Mouse (Mus musculus): ENCODE measurements around the gene Mmachc. TPM values are rescaled to one million over a fixed set of nuclear protein-coding genes. Genes with fewer than 3 reads are reported as not detected.
A peak's percentile ranks its signal among the peaks of the same experiment; 100 is the strongest.

Gene Mmachc
- total and polyA plus RNA-seq, 2 experiments from 2014 or later: 16.8 to 24.3 TPM

- peak; percentile 61; the same call in 1 of the 2 replicates for ATAC-seq (ENCODE audit: low FRiP score)
These were observed 11.2 kb upstream of the Mmachc start for GRCm38 (mm10) chr4:116719396-116719795.

GRCm38 (mm10) chr4:116712536-116712935 lies 4.3 kb upstream of the Mmachc start:
- no peak for TF ChIP-seq CTCF (IDR thresholded peaks at IDR 0.05)
- no peaks in the 10 kb centered on the region for H3K27me3 ChIP-seq (ENCODE audit: insufficient read depth, low read length)
- WGBS: 85% methylated on average over 1 of the region's 1 CpGs
- ATAC-seq (ENCODE audit: low FRiP score) (no peak), DNase-seq (ENCODE audit: low spot score) (no peak)
- no peak overlapping the region for H3K9ac ChIP-seq (replicated peaks; ENCODE audit: low read length, poor library complexity, severe bottlenecking)
- H3K27ac ChIP-seq (ENCODE audit: low read depth, low read length): no peak overlapping the region
- H3K4me2 ChIP-seq (ENCODE audit: low read depth, low read length, poor library complexity, severe bottlenecking): no peak overlapping the region
- H3K4me3 ChIP-seq (ENCODE audit: low read depth, low read length): no peak overlapping the region
- no peaks in the 10 kb centered on the region for H3K9me3 ChIP-seq (ENCODE audit: low read length)
- no peaks in the 10 kb centered on the region for H3K36me3 ChIP-seq (ENCODE audit: insufficient read depth, low read length)
- H3K4me1 ChIP-seq (ENCODE audit: insufficient read depth, low read length): no peaks in the 10 kb centered on the region

More at GRCm38 (mm10) chr4:116719396-116719795, 11.2 kb upstream of the Mmachc start:
- Histone ChIP-seq H3K36me3 (ENCODE audit: insufficient read depth, low read length) (no peaks in the 10 kb centered on the region), H3K4me3 (ENCODE audit: low read depth, low read length) (no peak overlapping the region), H3K27ac (ENCODE audit: low read depth, low read length) (no peak overlapping the region), H3K4me2 (ENCODE audit: low read depth, low read length, poor library complexity, severe bottlenecking) (no peak overlapping the region), H3K9ac (replicated peaks; ENCODE audit: low read length, poor library complexity, severe bottlenecking) (no peak overlapping the region), H3K4me1 (ENCODE audit: insufficient read depth, low read length) (no peaks in the 10 kb centered on the region), H3K27me3 (ENCODE audit: insufficient read depth, low read length) (no peaks in the 10 kb centered on the region), H3K9me3 (ENCODE audit: low read length) (no peaks in the 10 kb centered on the region)
- WGBS: 15% methylated on average over 3 of the region's 3 CpGs
- peak; percentile 95 for DNase-seq (ENCODE audit: low spot score)
- TF ChIP-seq CTCF (IDR thresholded peaks at IDR 0.05): peak; percentile 87

- H3K4me2 ChIP-seq (ENCODE audit: low read depth, low read length, poor library complexity, severe bottlenecking): no peak overlapping the region
- no peaks in the 10 kb centered on the region for H3K4me1 ChIP-seq (ENCODE audit: insufficient read depth, low read length)
- no peak overlapping the region for H3K9ac ChIP-seq (replicated peaks; ENCODE audit: low read length, poor library complexity, severe bottlenecking)
- no peak overlapping the region for H3K27ac ChIP-seq (ENCODE audit: low read depth, low read length)
- 91% methylated on average over 2 of the region's 2 CpGs for WGBS
- no peak for DNase-seq (ENCODE audit: low spot score)
- no peaks in the 10 kb centered on the region for H3K36me3 ChIP-seq (ENCODE audit: insufficient read depth, low read length)
- H3K27me3 ChIP-seq (ENCODE audit: insufficient read depth, low read length): no peaks in the 10 kb centered on the region
- H3K9me3 ChIP-seq (ENCODE audit: low read length): no peaks in the 10 kb centered on the region
- ATAC-seq (ENCODE audit: low FRiP score): no peak
- no peak overlapping the region for H3K4me3 ChIP-seq (ENCODE audit: low read depth, low read length)
- TF ChIP-seq CTCF (IDR thresholded peaks at IDR 0.05): no peak
These were observed 1.9 kb upstream of the Mmachc start for GRCm38 (mm10) chr4:116710154-116710553.

GRCm38 (mm10) chr4:116708791-116709390 lies 685 bp upstream of the Mmachc start:
- H3K4me1 ChIP-seq (ENCODE audit: insufficient read depth, low read length): no peaks in the 10 kb centered on the region
- no peak for TF ChIP-seq CTCF (IDR thresholded peaks at IDR 0.05)
- peak overlapping the region; percentile 46 for H3K9ac ChIP-seq (replicated peaks; ENCODE audit: low read length, poor library complexity, severe bottlenecking)
- DNase-seq (ENCODE audit: low spot score) (no peak), ATAC-seq (ENCODE audit: low FRiP score) (peak; percentile 24)
- no peaks in the 10 kb centered on the region for H3K9me3 ChIP-seq (ENCODE audit: low read length)
- peak overlapping the region; percentile 78 for H3K4me2 ChIP-seq (ENCODE audit: low read depth, low read length, poor library complexity, severe bottlenecking)
- no peak overlapping the region for H3K27ac ChIP-seq (ENCODE audit: low read depth, low read length)
- 6% methylated on average over 9 of the region's 9 CpGs for WGBS
- H3K36me3 ChIP-seq (ENCODE audit: insufficient read depth, low read length): no peaks in the 10 kb centered on the region
- H3K27me3 ChIP-seq (ENCODE audit: insufficient read depth, low read length): no peaks in the 10 kb centered on the region
- peak overlapping the region; percentile 36 for H3K4me3 ChIP-seq (ENCODE audit: low read depth, low read length)

- Histone ChIP-seq H3K4me2 (ENCODE audit: low read depth, low read length, poor library complexity, severe bottlenecking) (peak overlapping the region; percentile 55), H3K27ac (ENCODE audit: low read depth, low read length) (peak overlapping the region; percentile 53), H3K9ac (replicated peaks; ENCODE audit: low read length, poor library complexity, severe bottlenecking) (peak overlapping the region; percentile 42), H3K27me3 (ENCODE audit: insufficient read depth, low read length) (no peaks in the 10 kb centered on the region), H3K36me3 (ENCODE audit: insufficient read depth, low read length) (no peaks in the 10 kb centered on the region), H3K4me3 (ENCODE audit: low read depth, low read length) (peak overlapping the region; percentile 36), H3K9me3 (ENCODE audit: low read length) (no peaks in the 10 kb centered on the region), H3K4me1 (ENCODE audit: insufficient read depth, low read length) (no peaks in the 10 kb centered on the region)
- DNase-seq (ENCODE audit: low spot score): peak; percentile 35
- WGBS: 20% methylated on average over 9 of the region's 9 CpGs
- no peak for TF ChIP-seq CTCF (IDR thresholded peaks at IDR 0.05)
- peak; percentile 11 for ATAC-seq (ENCODE audit: low FRiP score)
These were observed 540 bp downstream of the Mmachc start for GRCm38 (mm10) chr4:116707666-116708065.

- WGBS: 35% methylated on average over 6 of the region's 6 CpGs
- no peaks in the 10 kb centered on the region for H3K27me3 ChIP-seq (ENCODE audit: insufficient read depth, low read length)
- no peaks in the 10 kb centered on the region for H3K4me1 ChIP-seq (ENCODE audit: insufficient read depth, low read length)
- TF ChIP-seq CTCF (IDR thresholded peaks at IDR 0.05): peak; percentile 81
- H3K36me3 ChIP-seq (ENCODE audit: insufficient read depth, low read length): no peaks in the 10 kb centered on the region
- H3K9ac ChIP-seq (replicated peaks; ENCODE audit: low read length, poor library complexity, severe bottlenecking): no peak overlapping the region
- DNase-seq (ENCODE audit: low spot score) (peak; percentile 51), ATAC-seq (ENCODE audit: low FRiP score) (no peak)
- no peak overlapping the region for H3K27ac ChIP-seq (ENCODE audit: low read depth, low read length)
- no peak overlapping the region for H3K4me3 ChIP-seq (ENCODE audit: low read depth, low read length)
- H3K9me3 ChIP-seq (ENCODE audit: low read length): no peaks in the 10 kb centered on the region
- no peak overlapping the region for H3K4me2 ChIP-seq (ENCODE audit: low read depth, low read length, poor library complexity, severe bottlenecking)
These were observed 4.4 kb downstream of the Mmachc start for GRCm38 (mm10) chr4:116703804-116704203.

Measured in midbrain, postnatal 0 days (tissue).